Mouse (Mus musculus): Measurements from ENCODE around the gene Ubr7. TPM values are rescaled to one million over a fixed set of nuclear protein-coding genes. Genes with fewer than 3 reads are reported as not detected.

The Ubr7 gene
- 11.0 and 13.8 TPM in 2 replicates for polyA plus RNA-seq (2012; rRNA removed; ENCODE audit: low replicate concordance)

DNA sequence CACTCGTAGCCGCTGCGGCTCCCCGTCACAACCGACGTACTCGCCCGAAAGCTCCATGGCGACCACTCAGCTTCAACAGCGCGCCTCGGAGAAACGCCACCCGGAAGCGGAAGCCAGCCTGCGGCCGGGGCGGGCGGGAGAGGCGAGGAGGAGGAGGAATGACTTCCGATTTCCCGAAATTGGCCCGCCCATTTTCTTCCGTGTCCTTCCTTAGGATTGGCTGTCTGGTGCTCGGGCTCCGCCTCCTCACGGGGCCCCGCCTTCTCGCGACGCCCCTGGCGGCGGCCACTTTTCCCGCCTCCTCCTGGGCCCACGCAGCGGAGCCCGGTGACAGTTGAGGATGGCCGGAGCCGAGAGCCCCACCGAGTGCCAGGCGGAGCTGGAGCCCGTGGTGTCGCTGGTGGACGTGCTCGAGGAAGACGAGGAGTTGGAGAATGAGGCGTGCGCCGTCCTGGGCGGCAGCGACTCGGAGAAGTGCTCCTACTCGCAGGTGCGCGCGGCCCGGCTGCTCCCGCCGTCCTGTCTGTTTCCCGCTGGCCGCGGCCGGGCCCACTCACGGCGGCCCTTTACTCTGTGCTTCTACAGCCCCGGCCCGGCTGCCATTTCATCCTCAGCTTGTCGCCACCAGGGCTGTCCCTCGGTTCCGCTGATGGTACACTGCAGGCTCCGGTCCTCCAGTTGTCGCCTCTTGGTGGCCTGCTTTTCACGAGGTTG lies at the start of gene Ubr7, which contains the start of the genes Gm28051 and Gon7:
Gene Ubr7 (plus strand): TSS at position 279 of the 714 bp plus-strand sequence.
Gene Gm28051 (minus strand): TSS at position 77 of the 714 bp plus-strand sequence.
Gene Gon7 (minus strand): TSS at position 115 of the 714 bp plus-strand sequence.

DNA sequence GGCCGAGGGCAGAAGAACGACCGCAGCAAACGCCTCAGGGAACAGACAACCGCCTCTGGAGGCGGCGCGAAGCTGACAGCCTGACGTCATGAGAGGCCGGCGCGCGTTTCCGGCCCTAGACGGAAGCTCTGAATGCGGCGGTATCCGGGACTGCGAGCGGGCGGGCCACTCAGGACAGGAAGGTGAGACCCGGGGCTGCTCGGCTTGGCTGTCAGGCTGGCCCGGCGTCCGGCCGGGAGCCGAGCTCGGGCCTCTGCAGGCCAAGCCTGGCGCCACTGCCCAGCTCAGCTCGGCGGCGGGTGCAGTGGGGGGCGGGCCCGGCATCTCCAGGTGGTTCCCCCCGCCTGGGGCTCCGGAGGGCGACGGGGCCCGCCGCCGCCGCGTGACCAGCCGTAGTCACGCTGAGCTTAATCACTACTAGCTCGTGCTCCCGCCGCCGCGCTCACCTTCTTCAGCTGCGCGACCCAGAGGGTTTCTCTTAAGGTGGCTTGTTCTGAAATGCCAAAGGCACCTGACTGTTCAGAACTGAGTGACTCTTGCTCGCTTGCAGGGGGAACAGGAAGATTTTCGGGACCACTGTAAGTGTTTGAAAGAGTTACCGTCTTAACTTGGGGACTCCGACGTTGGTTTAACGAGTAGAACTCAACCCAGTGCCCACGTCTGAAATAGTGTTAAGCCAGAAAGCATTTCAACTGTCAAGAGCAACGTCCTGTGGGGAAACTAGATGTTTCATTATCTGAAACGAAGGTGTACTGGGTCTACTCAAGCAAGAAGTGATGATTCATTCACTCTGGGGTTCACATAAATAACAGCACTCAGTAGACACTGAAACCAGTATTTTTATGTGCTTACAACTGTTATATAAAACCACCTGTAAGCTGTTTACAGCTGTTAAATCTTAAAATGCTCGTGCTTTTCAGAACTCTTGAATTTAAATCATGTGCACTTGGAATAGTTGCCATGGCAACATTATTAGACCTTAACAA lies 13.9 kb upstream of the Ubr7 start, which contains the start of the genes Moap1 and Tmem251:
Gene Moap1 (minus strand): TSS at position 73 of the 986 bp plus-strand sequence.
Gene Tmem251 (plus strand): TSS at position 174 of the 986 bp plus-strand sequence.

DNA sequence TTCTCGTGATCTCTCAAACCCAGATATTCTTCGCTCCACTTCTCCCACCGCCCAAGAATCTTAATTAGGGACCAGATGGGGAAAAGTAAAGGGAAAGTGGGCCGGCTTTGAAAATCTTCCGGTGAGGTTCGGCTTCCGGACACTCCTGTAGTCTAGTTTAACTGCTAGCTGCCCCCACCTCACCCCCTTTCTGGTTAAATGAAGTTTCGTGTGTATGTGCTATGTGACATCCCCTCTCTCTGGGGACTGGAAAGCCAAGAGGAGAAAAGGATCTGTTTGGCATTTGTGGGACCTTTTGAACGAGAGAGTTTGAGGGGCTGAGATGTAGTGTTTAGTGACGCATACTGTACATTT lies 613 bp downstream of the Ubr7 start, which contains the start of gene Gm20604:
Gene Gm20604 (minus strand): TSS at position 270 of the 354 bp plus-strand sequence.

Other genes starting within 250 kb of the Ubr7 start
- gene Chga, start 203.0 kb upstream of the Ubr7 start, polyA plus RNA-seq (2012; rRNA removed; ENCODE audit: low replicate concordance), result 0.11 and 0.19 TPM in 2 replicates
- gene Itpk1, start 53.0 kb upstream of the Ubr7 start, polyA plus RNA-seq (2012; rRNA removed; ENCODE audit: low replicate concordance), result 42.9 and 44.3 TPM in 2 replicates
- gene Moap1, start 14.3 kb upstream of the Ubr7 start, polyA plus RNA-seq (2012; rRNA removed; ENCODE audit: low replicate concordance), result 0.66 TPM in 1 of 2 replicates, not detected in the other
- 2.9 and 3.3 TPM in 2 replicates for gene Tmem251, start 14.2 kb upstream of the Ubr7 start, polyA plus RNA-seq (2012; rRNA removed; ENCODE audit: low replicate concordance)
- gene Gm28051, start 202 bp upstream of the Ubr7 start, polyA plus RNA-seq (2012; rRNA removed; ENCODE audit: low replicate concordance), result not detected in 2 replicates
- 3.1 and 11.6 TPM in 2 replicates for gene Gon7, start 164 bp upstream of the Ubr7 start, polyA plus RNA-seq (2012; rRNA removed; ENCODE audit: low replicate concordance)
- gene Gm20604, start 705 bp downstream of the Ubr7 start, polyA plus RNA-seq (2012; rRNA removed; ENCODE audit: low replicate concordance), result 1.2 and 2.4 TPM in 2 replicates
- gene Btbd7, start 120.5 kb downstream of the Ubr7 start, polyA plus RNA-seq (2012; rRNA removed; ENCODE audit: low replicate concordance), result 12.6 and 17.5 TPM in 2 replicates
- not detected in 2 replicates for gene Cox8c, start 141.3 kb downstream of the Ubr7 start, polyA plus RNA-seq (2012; rRNA removed; ENCODE audit: low replicate concordance)
- gene Unc79, start 190.9 kb downstream of the Ubr7 start, polyA plus RNA-seq (2012; rRNA removed; ENCODE audit: low replicate concordance), result 0.14 and 0.34 TPM in 2 replicates